Comparison of ENCODE assay signal across 29 mouse cellular contexts in genomic region chr11:25743664-25744063, GRCm38 (mm10).
DNase-seq lines count a peak whose midpoint lies in the region; ATAC-seq and TF ChIP-seq lines count a peak whose summit lies in the region.
"Had no signal": no experiment of that assay in that cellular context is flagged by ENCODE, and none has a peak within 500 bp of the region (broad histone marks: within the 10 kb centered on the region; RNA-seq: fewer than 3 reads in every experiment).

No protein-coding gene starts in this region.

- no peak for ATAC-seq in forebrain, postnatal 0 days
- no peak for ATAC-seq in forebrain, embryonic 12.5 days (ENCODE audit: low FRiP score)
- ATAC-seq in liver, postnatal 0 days = no peak
- ATAC-seq in liver, embryonic 12.5 days = no peak
- ATAC-seq: CD4-positive, CD25-positive, alpha-beta regulatory T cell, adult 4 months; forebrain, embryonic 16.5 days; inflammation-experienced regulatory T-cells, adult 6 months had no signal

- no peaks in the 10 kb centered on the region for H3K4me1 ChIP-seq in forebrain, postnatal 0 days (ENCODE audit: insufficient read depth)
- no peaks in the 10 kb centered on the region; the same call in 1 of the 2 replicates for H3K4me1 ChIP-seq in forebrain, embryonic 12.5 days
- no peaks in the 10 kb centered on the region for H3K4me1 ChIP-seq in liver, postnatal 0 days (ENCODE audit: insufficient read depth)
- no peaks in the 10 kb centered on the region for H3K4me1 ChIP-seq in liver, embryonic 12.5 days
- no peaks in the 10 kb centered on the region for H3K4me1 ChIP-seq in MEL (ENCODE audit: control insufficient read depth in 1 of 2, insufficient read depth in 2 of 2, low read length in 2 of 2)
- H3K4me1 ChIP-seq: embryonic facial prominence, embryonic 15.5 days; heart, embryonic 15.5 days; hindbrain, embryonic 13.5 days had no signal

- no peak for TF ChIP-seq EP300 in liver, postnatal 0 days (IDR thresholded peaks at IDR 0.05; ENCODE audit: low read depth)
- no peak for TF ChIP-seq EP300 in MEL (IDR thresholded peaks at IDR 0.05; ENCODE audit: low read depth in 1 of 2, low read length in 2 of 2)

- H3K9me3 ChIP-seq in forebrain, postnatal 0 days (ENCODE audit: low read length) = no peaks in the 10 kb centered on the region
- H3K9me3 ChIP-seq in forebrain, embryonic 12.5 days = no peaks in the 10 kb centered on the region
- no peaks in the 10 kb centered on the region for H3K9me3 ChIP-seq in liver, postnatal 0 days (ENCODE audit: low read length)
- no peaks in the 10 kb centered on the region for H3K9me3 ChIP-seq in liver, embryonic 12.5 days (replicated peaks)
- H3K9me3 ChIP-seq in MEL (replicated peaks; ENCODE audit: insufficient read depth, low read length) = no peaks in the 10 kb centered on the region
- H3K9me3 ChIP-seq: embryonic facial prominence, embryonic 15.5 days; heart, embryonic 15.5 days; hindbrain, embryonic 13.5 days; limb, embryonic 10.5 days; neural tube, embryonic 13.5 days had no signal

- no peak overlapping the region for H3K9ac ChIP-seq in forebrain, postnatal 0 days
- no peak overlapping the region for H3K9ac ChIP-seq in forebrain, embryonic 12.5 days
- no peak overlapping the region for H3K9ac ChIP-seq in liver, postnatal 0 days (replicated peaks)
- H3K9ac ChIP-seq in liver, embryonic 12.5 days = no peak overlapping the region
- H3K9ac ChIP-seq in MEL (ENCODE audit: control insufficient read depth, low read depth, low read length, poor library complexity, severe bottlenecking) = no peak overlapping the region
- H3K9ac ChIP-seq: embryonic facial prominence, embryonic 15.5 days; heart, embryonic 15.5 days; hindbrain, embryonic 13.5 days; neural tube, embryonic 13.5 days had no signal

- no peak for TF ChIP-seq POLR2A in MEL (IDR thresholded peaks at IDR 0.05; ENCODE audit: control insufficient read depth in 1 of 2, insufficient read depth in 1 of 2, low read depth in 1 of 2, low read length in 2 of 2, poor library complexity in 1 of 2)

- TF ChIP-seq CTCF in forebrain, postnatal 0 days (IDR thresholded peaks at IDR 0.05; ENCODE audit: low read depth) = peak; percentile 20; the same call in 1 of the 2 replicates
- TF ChIP-seq CTCF in liver, postnatal 0 days (IDR thresholded peaks at IDR 0.05; ENCODE audit: low read depth) = 0 out of 2 replicates have a peak, but pooled peaks have one; percentile 8
- TF ChIP-seq CTCF in MEL (IDR thresholded peaks at IDR 0.05 in 2 of 3, conservative IDR thresholded peaks at IDR 0.05 in 1 of 3; ENCODE audit: control insufficient read depth in 1 of 3, insufficient read depth in 1 of 3, low read depth in 2 of 3, low read length in 3 of 3, poor library complexity in 1 of 3, severe bottlenecking in 1 of 3) = peak in 2 of 3 experiments; percentile 26 to 36; a peak in 3 of 6 replicates

- no peaks in the 10 kb centered on the region for H3K79me2 ChIP-seq in MEL (ENCODE audit: control insufficient read depth, insufficient read depth, low read length, poor library complexity)

- TF ChIP-seq RAD21 in MEL (IDR thresholded peaks at IDR 0.05; ENCODE audit: low read depth, low read length) = peak; percentile 37

- no peaks in the 10 kb centered on the region for H3K27me3 ChIP-seq in forebrain, postnatal 0 days (ENCODE audit: insufficient read depth, low read length)
- H3K27me3 ChIP-seq in forebrain, embryonic 12.5 days = no peaks in the 10 kb centered on the region
- no peaks in the 10 kb centered on the region for H3K27me3 ChIP-seq in liver, postnatal 0 days (ENCODE audit: insufficient read depth, low read length)
- no peaks in the 10 kb centered on the region for H3K27me3 ChIP-seq in liver, embryonic 12.5 days (replicated peaks)
- no peaks in the 10 kb centered on the region for H3K27me3 ChIP-seq in MEL (ENCODE audit: control insufficient read depth in 1 of 2, insufficient read depth in 2 of 2, low read length in 2 of 2)
- H3K27me3 ChIP-seq: embryonic facial prominence, embryonic 15.5 days; heart, embryonic 15.5 days; hindbrain, embryonic 13.5 days; neural tube, embryonic 13.5 days had no signal

- no peak overlapping the region for H3K4me2 ChIP-seq in forebrain, postnatal 0 days (ENCODE audit: low read depth)
- no peak overlapping the region for H3K4me2 ChIP-seq in forebrain, embryonic 12.5 days
- no peak overlapping the region for H3K4me2 ChIP-seq in liver, postnatal 0 days (ENCODE audit: low read depth, low read length)
- H3K4me2 ChIP-seq in liver, embryonic 12.5 days = no peak overlapping the region
- H3K4me2 ChIP-seq: embryonic facial prominence, embryonic 15.5 days; heart, embryonic 15.5 days; hindbrain, embryonic 13.5 days; neural tube, embryonic 13.5 days had no signal

- H3K36me3 ChIP-seq in forebrain, postnatal 0 days (ENCODE audit: insufficient read depth) = no peaks in the 10 kb centered on the region
- no peaks in the 10 kb centered on the region for H3K36me3 ChIP-seq in forebrain, embryonic 12.5 days (replicated peaks)
- H3K36me3 ChIP-seq in liver, postnatal 0 days (replicated peaks; ENCODE audit: insufficient read depth, low read length) = no peaks in the 10 kb centered on the region
- H3K36me3 ChIP-seq in liver, embryonic 12.5 days = no peaks in the 10 kb centered on the region
- H3K36me3 ChIP-seq in MEL (ENCODE audit: control insufficient read depth in 1 of 2, insufficient read depth in 2 of 2, low read length in 2 of 2) = no peaks in the 10 kb centered on the region
- H3K36me3 ChIP-seq: embryonic facial prominence, embryonic 15.5 days; heart, embryonic 15.5 days; hindbrain, embryonic 13.5 days; limb, embryonic 10.5 days; neural tube, embryonic 13.5 days had no signal

- no peak for DNase-seq in forebrain, postnatal 0 days
- no peak for DNase-seq in liver, postnatal 0 days
- peak; percentile 8 for DNase-seq in MEL (ENCODE audit: low read depth, low spot score)
- no peak for DNase-seq in cerebellum, adult 9-11 months
- no peak for DNase-seq in right cerebral cortex, postnatal 36 days (ENCODE audit: low spot score in 2 of 2)
- DNase-seq: adrenal gland, postnatal 25 days; cerebellum, adult 8-10 months; gastrocnemius, postnatal 25 days; heart, postnatal 36 days; kidney, adult 8-10 months; kidney, postnatal 14 days; lung, adult 2 months; lung, postnatal 4 days; midbrain, embryonic 14.5 days; retina, postnatal 1 day; right cerebral cortex, postnatal 25 days; thymus, adult 18-20 months; thymus, postnatal 36 days had no signal

- WGBS in forebrain, postnatal 0 days = 68% methylated on average over 3 of the region's 3 CpGs
- WGBS in forebrain, embryonic 12.5 days = 90% methylated on average over 3 of the region's 3 CpGs
- WGBS in liver, postnatal 0 days (ENCODE audit: insufficient replicate concordance) = 63% methylated on average over 3 of the region's 3 CpGs
- WGBS in liver, embryonic 12.5 days (ENCODE audit: insufficient replicate concordance) = 43% methylated on average over 3 of the region's 3 CpGs

- H3K27ac ChIP-seq in forebrain, postnatal 0 days (ENCODE audit: low read depth, low read length) = no peak overlapping the region
- H3K27ac ChIP-seq in forebrain, embryonic 12.5 days = no peak overlapping the region
- no peak overlapping the region for H3K27ac ChIP-seq in liver, postnatal 0 days (ENCODE audit: low read depth)
- no peak overlapping the region for H3K27ac ChIP-seq in liver, embryonic 12.5 days
- no peak overlapping the region for H3K27ac ChIP-seq in MEL (ENCODE audit: control insufficient read depth, low read depth, low read length)
- H3K27ac ChIP-seq: embryonic facial prominence, embryonic 15.5 days; heart, embryonic 15.5 days; hindbrain, embryonic 13.5 days; limb, embryonic 10.5 days; neural tube, embryonic 13.5 days had no signal

- no peak overlapping the region for H3K4me3 ChIP-seq in forebrain, postnatal 0 days (ENCODE audit: low read depth, low read length)
- no peak overlapping the region for H3K4me3 ChIP-seq in forebrain, embryonic 12.5 days (replicated peaks)
- no peak overlapping the region for H3K4me3 ChIP-seq in liver, postnatal 0 days (ENCODE audit: low read depth, low read length)
- H3K4me3 ChIP-seq in liver, embryonic 12.5 days = no peak overlapping the region
- no peak overlapping the region for H3K4me3 ChIP-seq in MEL (ENCODE audit: control insufficient read depth in 1 of 2, insufficient read depth in 1 of 2, low read depth in 2 of 2, low read length in 2 of 2)
- H3K4me3 ChIP-seq: embryonic facial prominence, embryonic 15.5 days; heart, embryonic 15.5 days; hindbrain, embryonic 13.5 days; limb, embryonic 10.5 days; myocyte; neural tube, embryonic 13.5 days had no signal

TF ChIP-seq in MEL, 35 proteins besides CTCF, POLR2A, EP300 and RAD21:
- TF ChIP-seq POLR2AphosphoS5 (IDR thresholded peaks at IDR 0.05; ENCODE audit: borderline replicate concordance, low read depth, low read length) (no peak), MAX (IDR thresholded peaks at IDR 0.05; ENCODE audit: low read length) (no peak), SMC3 (IDR thresholded peaks at IDR 0.05; ENCODE audit: low read depth, low read length) (peak; percentile 25; the same call in 1 of the 2 replicates)
